Mouse (Mus musculus): ENCODE results near the gene Elp5. TPM values are rescaled to one million over a fixed set of nuclear protein-coding genes. Genes with fewer than 3 reads are reported as not detected.

Elp5 gene
- total RNA-seq (2023), result 43.9 TPM

DNA sequence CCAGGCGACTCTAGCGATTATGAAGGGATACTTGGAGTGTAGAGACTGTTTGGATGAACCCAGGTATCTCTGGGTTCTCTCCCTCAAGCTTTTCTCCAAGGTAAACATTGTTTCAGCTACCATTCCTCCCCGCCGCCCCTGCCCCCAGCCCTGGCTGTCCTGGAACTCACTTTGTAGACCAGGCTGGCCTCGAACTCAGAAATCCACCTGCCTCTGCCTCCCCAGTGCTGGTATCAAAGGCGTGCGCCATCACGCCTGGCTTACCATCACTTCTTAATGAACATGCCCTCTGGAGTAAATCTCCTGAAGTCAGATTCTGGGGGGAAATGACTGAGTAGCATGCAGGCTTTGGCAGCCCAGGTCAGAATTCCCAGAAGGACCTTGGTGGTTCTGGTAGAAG, at the start of gene Elp5:
TSS of gene Elp5 (minus strand) at position 293 of the 400 bp plus-strand sequence.

DNA sequence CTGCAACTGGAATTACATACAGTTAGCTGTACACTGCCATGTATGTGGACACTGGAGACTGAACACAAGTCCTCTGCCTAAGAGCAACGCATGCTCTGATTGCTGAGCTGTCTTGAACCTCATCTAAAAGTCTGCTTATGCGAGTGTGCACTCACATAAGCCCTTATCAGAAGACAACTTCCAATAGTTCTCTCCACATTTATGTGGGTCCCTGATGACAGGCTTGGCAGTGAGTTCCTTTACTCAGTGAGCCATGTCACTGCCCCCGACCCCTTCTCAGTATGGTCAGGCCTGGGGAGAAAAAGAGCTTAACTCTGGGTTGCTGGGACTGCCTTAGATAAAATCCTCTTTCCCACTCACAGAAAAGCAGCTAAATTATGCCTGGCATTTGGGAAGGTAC, 34.4 kb upstream of the Elp5 start, which contains the start of gene Dlg4:
TSS of gene Dlg4 (plus strand) at position 274 of the 400 bp plus-strand sequence.

DNA sequence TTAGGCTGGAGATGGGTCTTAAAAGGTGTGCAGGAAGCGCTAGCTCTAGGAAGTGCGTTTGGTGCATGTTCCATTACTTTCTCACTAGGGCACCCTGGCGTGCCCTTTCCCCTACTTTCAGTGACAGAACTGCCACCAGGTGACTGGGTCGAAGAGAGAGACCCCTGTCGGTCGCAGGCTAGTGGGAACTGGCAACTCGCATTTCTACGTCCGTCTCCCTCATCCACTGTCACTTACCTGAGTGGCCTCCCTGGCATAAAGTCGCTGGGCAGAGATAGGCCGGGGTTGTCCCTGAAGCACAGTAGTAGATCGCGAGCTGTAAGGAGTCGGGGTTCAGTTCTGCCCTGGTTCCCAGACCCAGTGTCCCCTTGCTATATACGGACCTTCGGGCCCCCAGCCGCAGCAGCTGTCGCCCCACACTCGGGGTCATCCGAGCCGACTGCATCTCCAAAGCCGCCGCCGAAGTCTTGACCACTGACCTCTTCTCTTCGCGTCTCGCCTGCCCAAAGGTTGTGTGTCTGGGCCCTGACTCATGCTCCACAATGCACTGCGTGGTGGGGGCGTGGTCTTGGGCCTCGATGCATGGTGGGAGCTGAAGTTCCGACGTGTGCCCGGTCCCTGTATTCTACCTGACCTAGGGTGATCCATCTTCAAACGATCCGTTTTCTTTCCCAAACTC, 32.7 kb upstream of the Elp5 start, which contains the start of gene Acadvl:
TSS of gene Acadvl (minus strand) at position 532 of the 679 bp plus-strand sequence.

DNA sequence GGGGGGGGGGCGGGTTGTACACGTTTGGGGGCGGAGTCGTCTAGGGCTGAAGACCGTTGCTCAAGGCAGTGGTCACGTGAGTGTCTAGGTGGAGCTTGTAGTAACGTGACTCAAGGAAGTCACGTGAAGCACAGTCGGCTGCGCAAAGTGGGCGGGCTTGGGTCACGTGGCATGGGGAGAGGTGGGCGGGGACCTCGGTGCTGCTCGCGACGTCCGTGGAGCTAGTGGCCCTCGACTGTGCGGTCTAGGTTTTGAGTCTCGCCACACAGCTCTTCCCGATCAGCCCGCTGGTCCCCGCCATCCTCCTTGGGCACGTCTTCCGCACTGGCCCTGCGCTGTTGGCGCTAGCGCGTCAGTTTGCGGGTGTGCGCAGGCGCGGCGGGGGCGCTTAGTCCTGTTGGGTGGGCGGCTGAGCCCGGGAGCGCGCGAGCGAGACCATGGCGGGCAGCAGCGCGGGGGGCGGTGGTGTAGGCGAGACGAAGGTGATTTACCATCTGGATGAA, 18.1 kb upstream of the Elp5 start, which contains the start of gene Dvl2:
TSS of gene Dvl2 (plus strand) at position 200 of the 503 bp plus-strand sequence.

DNA sequence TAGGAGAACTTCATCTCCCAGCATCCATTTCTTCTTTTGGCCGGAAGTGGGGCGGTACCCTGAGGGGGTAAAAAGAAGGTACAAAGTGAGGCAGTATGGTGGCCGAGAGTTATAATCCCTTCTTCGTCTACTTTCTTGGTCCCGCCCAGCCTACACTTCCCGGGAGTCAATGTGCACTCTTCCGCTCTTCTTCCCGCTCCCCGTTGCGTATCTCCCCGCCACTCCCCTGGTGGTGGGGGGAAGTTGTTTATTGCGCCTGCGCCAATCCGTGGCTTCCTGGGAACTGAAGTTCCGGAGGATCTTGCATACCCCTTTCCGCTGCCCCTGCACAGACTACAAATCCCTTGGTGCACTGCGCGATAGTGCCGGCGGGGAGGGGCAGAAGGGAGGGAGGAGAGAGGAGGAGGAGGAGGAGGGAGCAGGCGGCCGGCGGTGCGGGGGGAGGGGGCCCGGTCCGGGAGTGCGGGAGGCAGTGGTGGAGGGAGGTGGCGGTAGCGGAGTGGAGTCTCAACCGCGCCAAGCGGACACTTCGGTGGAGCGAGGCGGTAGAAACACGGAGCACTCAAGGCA, 13.2 kb upstream of the Elp5 start, which contains the start of gene Phf23:
TSS of gene Phf23 (plus strand) at position 387 of the 570 bp plus-strand sequence.

DNA sequence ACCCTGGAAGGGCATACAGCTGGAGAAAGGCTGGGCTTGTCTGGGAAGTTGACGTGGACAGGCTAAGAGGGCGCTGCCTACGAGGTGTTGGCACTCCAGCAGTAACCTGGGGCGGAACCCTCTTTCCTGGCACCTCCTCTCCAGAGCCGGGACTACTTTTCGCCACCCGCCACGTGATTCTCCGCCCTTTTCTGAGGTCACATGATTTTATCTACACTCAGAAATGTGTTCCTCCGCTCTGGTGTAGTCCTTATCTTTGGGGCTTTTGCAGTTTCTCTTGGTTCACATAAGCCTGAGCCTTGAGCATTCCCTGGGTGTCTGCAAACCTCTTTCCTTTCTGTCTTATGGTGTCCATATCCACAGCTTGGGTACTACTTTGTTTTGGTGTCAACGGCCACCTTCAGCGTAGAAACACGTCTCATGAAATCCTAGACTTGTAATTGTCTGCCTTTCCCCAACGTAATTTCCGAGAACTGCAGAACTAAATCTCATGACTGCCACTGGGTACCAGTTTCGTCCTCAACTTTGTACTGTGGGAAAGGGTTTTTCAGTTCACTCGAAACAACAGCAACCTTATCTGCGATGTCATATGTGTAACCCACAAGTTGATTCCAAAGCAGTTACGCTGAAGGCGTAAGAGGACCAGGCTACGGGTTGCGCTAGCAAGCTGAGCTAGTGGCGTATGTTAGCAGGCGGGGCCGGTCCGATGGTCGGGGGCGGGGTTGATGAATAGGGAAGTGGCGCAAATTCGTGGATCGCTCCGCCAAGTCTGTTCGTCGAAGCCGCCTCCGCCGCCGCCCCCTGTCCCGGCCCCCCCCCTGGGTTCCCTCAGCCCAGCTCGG, 8.8 kb upstream of the Elp5 start, which contains the start of gene Gabarap:
TSS of gene Gabarap (plus strand) at position 294 of the 842 bp plus-strand sequence.

DNA sequence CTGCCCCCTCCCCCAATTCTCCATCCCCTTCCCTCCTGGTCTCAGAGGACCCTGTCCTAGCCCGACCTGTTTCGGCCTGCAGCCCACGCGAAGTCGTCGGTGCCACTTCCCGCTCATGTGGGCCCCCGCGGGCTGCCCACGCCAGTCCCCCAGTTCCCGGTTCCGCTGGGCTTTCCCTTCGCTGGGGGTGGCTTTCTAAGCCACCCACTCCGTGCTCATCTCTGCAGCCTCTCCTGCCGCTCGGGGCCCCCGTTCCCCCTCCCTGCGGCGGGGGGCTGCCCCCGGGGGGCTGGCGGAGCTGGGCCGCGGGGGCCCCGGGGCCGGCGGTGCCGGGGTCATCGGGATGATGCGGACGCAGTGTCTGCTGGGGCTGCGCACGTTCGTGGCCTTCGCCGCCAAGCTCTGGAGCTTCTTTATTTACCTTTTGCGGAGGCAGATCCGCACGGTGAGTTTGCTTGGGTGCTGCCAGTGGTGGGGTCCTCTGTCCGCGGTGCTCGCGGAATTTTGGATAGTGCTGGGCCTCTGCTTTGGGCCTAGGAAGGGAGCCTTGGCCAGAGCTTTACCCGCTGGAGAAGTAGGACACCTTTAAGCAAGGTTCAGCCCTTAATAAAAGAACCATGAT, 1.1 kb downstream of the Elp5 start, which contains the start of gene Ctdnep1:
TSS of gene Ctdnep1 (plus strand) at position 16 of the 622 bp plus-strand sequence.

DNA sequence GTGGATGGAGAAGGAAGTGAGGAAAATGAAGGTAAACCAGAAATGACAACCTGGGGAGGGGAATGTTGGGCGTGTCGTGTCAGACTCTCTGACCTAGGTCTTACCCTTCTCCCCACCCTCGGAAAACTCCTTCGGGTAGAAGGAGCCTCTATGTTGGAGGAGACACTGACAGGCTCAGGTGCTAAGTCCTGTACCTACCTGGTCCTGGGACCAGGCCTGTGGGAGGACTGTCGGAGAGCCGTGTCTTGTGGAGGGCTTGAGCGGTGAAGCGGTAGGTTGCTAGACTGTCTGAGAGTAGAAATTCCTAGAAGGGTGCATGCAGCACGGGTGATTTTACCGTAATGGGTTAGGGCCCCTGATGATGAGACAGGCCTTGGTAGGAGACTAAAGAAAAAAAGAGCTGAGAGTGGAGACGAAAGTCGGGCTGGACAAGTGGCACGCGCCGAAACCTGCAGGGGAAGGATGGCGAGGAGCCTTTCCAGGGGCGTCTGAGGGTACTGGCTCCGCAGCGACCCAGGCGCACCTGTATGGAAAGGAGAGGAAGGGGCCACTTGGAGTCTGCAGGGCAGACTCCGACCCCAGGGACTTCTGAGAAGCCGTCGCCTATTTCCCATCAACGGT, 17.6 kb downstream of the Elp5 start, which contains the start of gene Cldn7:
TSS of gene Cldn7 (plus strand) at position 130 of the 621 bp plus-strand sequence.

DNA sequence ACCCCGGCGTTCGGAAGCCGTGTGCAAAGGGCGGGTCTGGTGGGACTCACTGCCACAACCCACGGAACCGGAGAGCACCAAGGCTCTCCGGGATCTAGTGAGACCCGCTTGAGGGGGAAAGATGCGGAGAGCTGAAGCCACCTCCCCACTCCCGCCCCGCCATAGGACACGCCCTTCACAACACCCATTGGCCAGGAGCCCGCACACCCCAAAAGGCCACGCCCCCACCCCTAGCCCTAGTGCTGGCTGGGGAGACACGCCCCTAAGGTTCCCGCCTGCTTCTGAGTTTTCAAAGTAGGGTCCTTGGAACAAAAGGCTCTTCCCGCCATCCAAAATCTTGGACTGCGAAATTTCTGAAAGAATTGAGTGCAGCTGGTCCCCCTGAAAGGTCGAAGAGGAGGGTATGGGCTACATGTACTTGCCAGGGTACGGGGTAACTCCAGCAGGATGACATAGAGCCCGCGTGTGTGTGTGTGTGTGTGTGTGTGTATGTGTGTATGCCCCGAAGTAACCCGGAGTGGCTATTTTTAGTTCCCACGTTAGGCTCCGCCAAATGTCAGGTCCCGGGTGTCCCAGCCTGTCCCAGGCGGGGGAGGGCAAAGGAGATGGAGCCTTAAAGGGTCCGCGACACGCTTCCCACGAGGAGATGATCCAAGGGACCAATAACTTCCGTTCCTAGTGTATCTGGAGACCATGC, 34.1 kb downstream of the Elp5 start, which contains the start of gene Slc2a4:
TSS of gene Slc2a4 (minus strand) at position 123 of the 697 bp plus-strand sequence.

DNA sequence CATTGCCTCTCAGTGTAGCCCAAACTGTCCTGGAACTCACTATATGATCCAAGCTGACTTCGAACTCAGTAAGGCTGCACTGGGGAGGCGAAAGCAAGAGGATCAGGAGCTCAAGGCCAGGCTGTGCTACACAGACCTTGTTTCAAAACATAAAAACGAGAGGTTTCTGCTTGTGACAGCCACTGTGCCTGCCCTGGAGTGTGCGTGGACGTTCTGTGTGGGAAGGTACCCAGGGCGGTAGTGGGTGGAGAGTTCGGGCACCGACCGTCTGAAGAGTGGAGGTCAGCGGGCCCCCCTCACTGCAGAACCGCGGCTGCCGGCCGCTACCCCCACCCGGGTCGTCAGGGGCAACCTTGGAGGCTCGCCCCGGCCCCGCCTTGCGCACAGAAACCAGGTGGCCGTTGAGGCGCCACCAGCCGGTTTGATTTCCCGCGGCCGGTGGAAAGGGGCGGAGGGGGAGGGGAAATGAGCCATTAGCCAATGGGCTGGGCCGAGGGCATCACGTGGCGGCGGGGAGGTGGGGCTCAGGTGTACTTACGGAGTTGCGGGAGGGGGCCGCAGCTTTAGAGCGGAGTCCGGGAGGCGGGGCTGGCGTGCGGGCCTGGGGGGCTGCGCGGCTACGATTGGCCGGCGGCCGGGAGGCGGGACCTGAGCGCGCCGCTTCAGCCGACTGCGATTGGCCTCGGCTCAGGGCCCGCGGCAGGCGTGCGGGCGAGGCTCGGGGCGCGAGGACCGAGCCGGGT, 47.0 kb downstream of the Elp5 start, which contains the start of gene Ybx2:
TSS of gene Ybx2 (plus strand) at position 660 of the 743 bp plus-strand sequence.

DNA sequence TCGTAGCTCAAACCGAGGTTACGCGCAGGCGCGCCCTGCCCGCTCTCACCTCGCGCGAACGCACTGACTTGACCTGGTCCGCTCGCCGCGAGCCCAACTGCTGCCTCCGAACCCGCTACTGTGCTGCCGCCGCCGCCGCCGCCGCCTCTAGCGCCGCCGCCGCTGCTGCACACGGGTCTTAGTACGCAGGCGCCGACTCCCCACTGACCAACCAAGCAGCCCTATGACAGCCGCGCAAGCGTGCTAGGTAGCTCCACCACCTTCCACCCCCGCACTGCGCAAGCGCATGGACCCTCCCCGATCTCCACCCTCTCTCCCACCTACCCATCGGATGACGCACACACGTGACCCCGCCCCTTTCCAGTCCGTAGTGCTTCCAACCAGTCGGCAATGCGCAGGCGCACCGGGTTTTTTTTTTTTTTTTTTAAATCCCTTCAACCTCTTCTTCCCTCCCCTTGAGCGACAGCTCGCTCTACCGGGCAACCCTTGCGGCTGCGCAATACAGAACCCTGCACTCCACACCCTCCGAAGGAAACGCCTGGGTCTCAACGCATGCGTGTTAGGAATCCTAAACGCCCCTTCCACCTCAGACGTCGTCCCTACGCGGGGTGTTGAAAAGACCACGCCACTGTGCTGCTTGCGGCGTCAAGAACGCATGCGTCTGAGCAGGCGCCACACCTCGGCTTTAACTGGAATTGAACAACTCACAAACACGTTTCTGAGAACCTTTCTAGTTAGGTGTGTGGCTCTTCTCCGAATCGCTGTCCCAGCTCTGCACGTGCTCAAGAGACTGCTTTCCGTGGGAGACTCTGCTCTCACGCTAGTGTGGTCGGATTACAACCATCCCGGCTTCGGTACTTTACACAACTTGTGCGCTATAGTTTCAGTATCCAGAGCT, 61.0 kb downstream of the Elp5 start, which contains the start of gene Eif5a:
TSS of gene Eif5a (minus strand) at position 845 of the 898 bp plus-strand sequence.

Other genes starting within 250 kb of the Elp5 start
- gene Polr2a, start 223.9 kb downstream of the Elp5 start, total RNA-seq (2023), result 176 TPM
- gene Slc35g3, start 220.5 kb downstream of the Elp5 start, total RNA-seq (2023), result not detected
- 47.4 TPM for gene Zbtb4, start 216.6 kb downstream of the Elp5 start, total RNA-seq (2023)
- gene Chrnb1, start 186.6 kb downstream of the Elp5 start, total RNA-seq (2023), result 3.6 TPM
- gene Fgf11, start 180.7 kb downstream of the Elp5 start, total RNA-seq (2023), result 0.30 TPM
- gene Tmem102, start 176.9 kb downstream of the Elp5 start, total RNA-seq (2023), result not detected
- not detected for gene Gm39566, start 167.2 kb downstream of the Elp5 start, total RNA-seq (2023)
- not detected for gene Spem2, start 164.1 kb downstream of the Elp5 start, total RNA-seq (2023)
- gene Spem1, start 160.3 kb downstream of the Elp5 start, total RNA-seq (2023), result not detected
- 1.0 TPM for gene Nlgn2, start 144.7 kb downstream of the Elp5 start, total RNA-seq (2023)
- gene Tmem256, start 144.0 kb downstream of the Elp5 start, total RNA-seq (2023), result 15.1 TPM
- gene Plscr3, start 136.1 kb downstream of the Elp5 start, total RNA-seq (2023), result 12.0 TPM
- not detected for gene Tnk1, start 123.8 kb downstream of the Elp5 start, total RNA-seq (2023)
- not detected for gene Tmem95, start 104.5 kb downstream of the Elp5 start, total RNA-seq (2023)
- gene Kctd11, start 101.1 kb downstream of the Elp5 start, total RNA-seq (2023), result 1.7 TPM
- 418 TPM for gene Acap1, start 87.0 kb downstream of the Elp5 start, total RNA-seq (2023)
- 2.6 TPM for gene 2810408A11Rik, start 81.5 kb downstream of the Elp5 start, total RNA-seq (2023)
- 63.0 TPM for gene Neurl4, start 81.4 kb downstream of the Elp5 start, total RNA-seq (2023)
- 149 TPM for gene Gps2, start 68.6 kb downstream of the Elp5 start, total RNA-seq (2023)
- 316 TPM for gene Eif5a, start 60.6 kb downstream of the Elp5 start, total RNA-seq (2023)
- gene Ybx2, start 46.7 kb downstream of the Elp5 start, total RNA-seq (2023), result not detected
- not detected for gene Slc2a4, start 34.3 kb downstream of the Elp5 start, total RNA-seq (2023)
- not detected for gene Cldn7, start 17.7 kb downstream of the Elp5 start, total RNA-seq (2023)
- gene Ctdnep1, start 1.4 kb downstream of the Elp5 start, total RNA-seq (2023), result 107 TPM
- gene Gabarap, start 8.6 kb upstream of the Elp5 start, total RNA-seq (2023), result 190 TPM
- gene Phf23, start 13.3 kb upstream of the Elp5 start, total RNA-seq (2023), result 72.5 TPM
- 39.2 TPM for gene Dvl2, start 18.1 kb upstream of the Elp5 start, total RNA-seq (2023)
- gene Acadvl, start 32.9 kb upstream of the Elp5 start, total RNA-seq (2023), result 79.5 TPM
- 41.1 TPM for gene Dlg4, start 34.4 kb upstream of the Elp5 start, total RNA-seq (2023)
- gene Asgr1, start 71.6 kb upstream of the Elp5 start, total RNA-seq (2023), result not detected
- not detected for gene Asgr2, start 110.1 kb upstream of the Elp5 start, total RNA-seq (2023)
- gene Mgl2, start 147.8 kb upstream of the Elp5 start, total RNA-seq (2023), result not detected
- 1.6 TPM for gene Clec10a, start 173.7 kb upstream of the Elp5 start, total RNA-seq (2023)
- gene Slc16a11, start 230.2 kb upstream of the Elp5 start, total RNA-seq (2023), result not detected
- 3.4 TPM for gene Slc16a13, start 238.5 kb upstream of the Elp5 start, total RNA-seq (2023)
- gene Bcl6b, start 247.3 kb upstream of the Elp5 start, total RNA-seq (2023), result 0.77 TPM

Measured in CD4-positive naive resting alpha-beta T cell, adult 57 days (primary cell).